In the genomic region with DNA sequence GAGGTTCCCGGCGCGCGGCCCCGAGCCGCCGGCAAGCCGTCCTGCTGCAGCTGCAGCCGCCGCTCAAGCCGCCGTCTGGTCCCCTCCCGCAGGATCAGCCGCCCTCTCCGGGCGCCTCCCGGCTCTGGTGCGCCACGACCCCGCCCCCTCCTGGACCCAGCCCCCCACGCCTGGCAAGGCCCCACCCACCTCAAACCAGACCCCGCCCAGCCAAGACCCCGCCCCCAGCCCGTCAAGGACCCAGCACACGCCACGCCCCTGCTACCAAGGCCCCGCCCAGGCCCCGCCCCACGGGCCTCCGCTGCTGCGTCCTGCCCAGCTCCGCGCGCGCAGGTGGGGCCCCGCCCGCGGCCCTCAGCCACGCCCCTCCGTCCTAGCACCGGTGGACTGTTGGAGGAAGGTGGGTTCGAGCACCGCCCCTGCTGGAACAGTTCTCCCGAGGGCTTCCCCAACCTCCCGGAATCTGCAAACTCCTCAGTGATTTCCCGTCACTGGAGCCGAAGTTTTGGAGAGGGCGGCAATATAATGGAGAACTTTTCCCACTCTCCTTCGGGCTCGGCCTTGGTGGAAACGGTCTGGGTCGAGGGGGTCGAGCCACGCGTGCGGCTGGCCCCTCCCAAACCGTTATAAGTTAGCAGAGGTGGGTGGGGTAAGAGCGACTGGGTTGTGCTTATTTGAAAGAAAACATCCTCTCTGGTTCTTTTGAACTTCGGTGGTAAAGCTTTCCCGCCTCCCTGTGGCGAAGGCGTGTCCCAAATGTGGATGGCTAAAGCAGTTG, we compare ENCODE assay signal across 8 mouse cellular contexts. TPM values are rescaled to one million over a fixed set of nuclear protein-coding genes. Genes with fewer than 3 reads are reported as not detected.
DNase-seq lines count a peak whose midpoint lies in the region; ATAC-seq and TF ChIP-seq lines count a peak whose summit lies in the region.

Gene Rassf3 (minus strand): TSS at position 158 of the 778 bp plus-strand sequence.

- DNase-seq in MEL-GATA-1-ER (ENCODE audit: extremely low read depth, low read depth) = peak; percentile 81
- DNase-seq in cerebellum, adult 18-20 months = peak; percentile 60 to 70
- DNase-seq in heart, postnatal 25 days (ENCODE audit: low spot score) = peak; percentile 89
- peak; percentile 76 to 81 for DNase-seq in layer of hippocampus, adult 2 months (ENCODE audit: low spot score in 2 of 2)
- peak; percentile 98 for DNase-seq in lung, embryonic 14.5 days
- DNase-seq in thymus, adult 18-20 months = peak; percentile 94

- H3K36me3 ChIP-seq in forebrain, embryonic 16.5 days (ENCODE audit: control insufficient read depth, insufficient read depth) = no peaks in the 10 kb centered on the region
- H3K36me3 ChIP-seq in lung, embryonic 14.5 days (ENCODE audit: insufficient read depth) = no peaks in the 10 kb centered on the region

- H3K27me3 ChIP-seq in forebrain, embryonic 16.5 days (replicated peaks; ENCODE audit: control insufficient read depth, insufficient read depth, low read length) = peaks cover 11% of the 10 kb centered on the region
- no peaks in the 10 kb centered on the region for H3K27me3 ChIP-seq in lung, embryonic 14.5 days (ENCODE audit: insufficient read depth, low read length)

- H3K4me3 ChIP-seq in forebrain, embryonic 16.5 days (replicated peaks; ENCODE audit: low read length) = peak within 1 kb of the TSS; percentile 62
- H3K4me3 ChIP-seq in layer of hippocampus, adult 2 months = peak within 1 kb of the TSS; percentile 70
- peak within 1 kb of the TSS; percentile 88 for H3K4me3 ChIP-seq in lung, embryonic 14.5 days (ENCODE audit: low read depth, low read length)

- H3K9me3 ChIP-seq in forebrain, embryonic 16.5 days (ENCODE audit: control insufficient read depth, low read length) = no peaks in the 10 kb centered on the region
- H3K9me3 ChIP-seq in lung, embryonic 14.5 days (ENCODE audit: low read depth, low read length) = no peaks in the 10 kb centered on the region

- peak within 1 kb of the TSS; percentile 99 for H3K4me2 ChIP-seq in forebrain, embryonic 16.5 days (ENCODE audit: low read length)
- peak within 1 kb of the TSS; percentile 81 for H3K4me2 ChIP-seq in lung, embryonic 14.5 days

- H3K4me1 ChIP-seq in forebrain, embryonic 16.5 days (replicated peaks; ENCODE audit: control insufficient read depth, insufficient read depth, low read length) = peaks cover 28% of the 10 kb centered on the region
- peaks cover 33% of the 10 kb centered on the region for H3K4me1 ChIP-seq in lung, embryonic 14.5 days (ENCODE audit: insufficient read depth)

- TF ChIP-seq CTCF in layer of hippocampus, adult 2 months (conservative IDR thresholded peaks at IDR 0.05) = peak; percentile 63
- peak; percentile 44; the same call in 1 of the 2 replicates for TF ChIP-seq CTCF in lung, embryonic 14.5 days (IDR thresholded peaks at IDR 0.05; ENCODE audit: low read depth)

- WGBS in forebrain, embryonic 16.5 days = under 1% methylated on average over 51 of the region's 62 CpGs
- WGBS in lung, embryonic 14.5 days = 2% methylated on average over 62 of the region's 62 CpGs

- intact Hi-C loops in heart, postnatal 25 days (cut with DNase I) = loop anchor here (2.0 kb wide), 2 partner anchors 40 to 68 kb away; no protein-coding TSS in a partner anchor

- peak; percentile 87 for ATAC-seq in forebrain, embryonic 16.5 days
- peak; percentile 93 for ATAC-seq in lung, embryonic 14.5 days (ENCODE audit: insufficient read depth)
- ATAC-seq in neutrophil, adult 5-6 weeks (ENCODE audit: extremely low read depth, insufficient number of reproducible peaks, low FRiP score, poor library complexity, severe bottlenecking) = peak; percentile 76

- H3K9ac ChIP-seq in forebrain, embryonic 16.5 days (replicated peaks; ENCODE audit: low read depth, low read length) = peak within 1 kb of the TSS; percentile 64
- H3K9ac ChIP-seq in lung, embryonic 14.5 days = peak within 1 kb of the TSS; percentile 82

- H3K27ac ChIP-seq in forebrain, embryonic 16.5 days (ENCODE audit: low read length) = no peak within 1 kb of the TSS; the same call in 1 of the 2 replicates
- peak within 1 kb of the TSS; percentile 74 for H3K27ac ChIP-seq in layer of hippocampus, adult 2 months
- H3K27ac ChIP-seq in lung, embryonic 14.5 days (ENCODE audit: low read depth) = peak within 1 kb of the TSS; percentile 86

RNA-seq across cellular contexts. Expression of gene Rassf3, which starts in this region (rescaled TPM):
- polyA plus RNA-seq in forebrain, embryonic 16.5 days (2015; fragmentation: Nextera tagmentation; extraction: Ambion mirVana) = 4.1 and 5.3 TPM in 2 replicates
- 100 to 1,000 TPM; 146 to 157 TPM for total RNA-seq in heart, postnatal 25 days (2021)
- 1 to 10 TPM; 8.8 to 9.3 TPM for total RNA-seq in layer of hippocampus, adult 2 months (2021)
- polyA plus RNA-seq in lung, embryonic 14.5 days (2014; fragmentation: Nextera tagmentation; extraction: Ambion mirVana) = 19.8 and 21.0 TPM in 2 replicates
- total RNA-seq in neutrophil, adult 5-6 weeks (2017) = 173 and 189 TPM in 2 replicates

Comparison
In these comparisons a context has a peak if more than half of its experiments do, and no peak if none do; other contexts are left out.
1. RNA of gene Rassf3 (total RNA-seq): 173 to 189 TPM in neutrophil, adult 5-6 weeks and 146 to 157 TPM in heart, postnatal 25 days; 8.8 to 9.3 TPM in layer of hippocampus, adult 2 months; every median in the first group is over 10 times any median in the second.
2. Peak in every context shown above with its lines, with median percentiles within 50 percentile points of each other: DNase-seq, ATAC-seq and H3K4me3 ChIP-seq.